ENCODE assay signal across 13 mouse cellular contexts in genomic region chr16:33940095-33940494, GRCm38 (mm10). TPM values are rescaled to one million over a fixed set of nuclear protein-coding genes. Genes with fewer than 3 reads are reported as not detected.
DNase-seq lines count a peak whose midpoint lies in the region; ATAC-seq lines count a peak whose summit lies in the region.
"Had no signal": no experiment of that assay in that cellular context is flagged by ENCODE, and none has a peak within 500 bp of the region (broad histone marks: within the 10 kb centered on the region; RNA-seq: fewer than 3 reads in every experiment).

No protein-coding gene starts in this region.

- peaks cover 72% of the 10 kb centered on the region for H3K4me1 ChIP-seq in heart, embryonic 11.5 days (ENCODE audit: control insufficient read depth, insufficient read depth, low read length)
- peaks cover 94% of the 10 kb centered on the region for H3K4me1 ChIP-seq in lung, embryonic 15.5 days
- peaks cover 83% of the 10 kb centered on the region for H3K4me1 ChIP-seq in embryonic facial prominence, embryonic 10.5 days
- peaks cover 66% of the 10 kb centered on the region for H3K4me1 ChIP-seq in stomach, embryonic 16.5 days (ENCODE audit: control insufficient read depth, insufficient read depth, low read length)
- 0 out of 2 replicates have a peak, but pooled peaks cover 2% of the 10 kb centered on the region for H3K4me1 ChIP-seq in midbrain, embryonic 11.5 days (ENCODE audit: control insufficient read depth, insufficient read depth, low read length)

- no peak overlapping the region for H3K9ac ChIP-seq in heart, embryonic 11.5 days (ENCODE audit: low read depth, low read length)
- H3K9ac ChIP-seq in lung, embryonic 15.5 days = no peak overlapping the region
- no peak overlapping the region for H3K9ac ChIP-seq in stomach, embryonic 16.5 days (ENCODE audit: low read length)
- no peak overlapping the region for H3K9ac ChIP-seq in midbrain, embryonic 11.5 days (ENCODE audit: low read length)
- H3K9ac ChIP-seq: lung, embryonic 14.5 days had no signal

- H3K27me3 ChIP-seq in heart, embryonic 11.5 days (ENCODE audit: control insufficient read depth, insufficient read depth, low read length) = no peaks in the 10 kb centered on the region
- peaks cover 15% of the 10 kb centered on the region; the same call in 1 of the 2 replicates for H3K27me3 ChIP-seq in lung, embryonic 15.5 days
- no peaks in the 10 kb centered on the region for H3K27me3 ChIP-seq in embryonic facial prominence, embryonic 10.5 days (replicated peaks; ENCODE audit: low read depth, poor library complexity, severe bottlenecking)
- H3K27me3 ChIP-seq in stomach, embryonic 16.5 days (ENCODE audit: control insufficient read depth, insufficient read depth, low read length) = no peaks in the 10 kb centered on the region
- no peaks in the 10 kb centered on the region for H3K27me3 ChIP-seq in midbrain, embryonic 11.5 days (ENCODE audit: control insufficient read depth, insufficient read depth, low read length)

- H3K4me3 ChIP-seq in heart, embryonic 11.5 days (ENCODE audit: low read depth, low read length) = no peak overlapping the region
- H3K4me3 ChIP-seq in lung, embryonic 15.5 days = no peak overlapping the region
- no peak overlapping the region for H3K4me3 ChIP-seq in embryonic facial prominence, embryonic 10.5 days
- no peak overlapping the region for H3K4me3 ChIP-seq in stomach, embryonic 16.5 days (replicated peaks; ENCODE audit: low read length)
- H3K4me3 ChIP-seq in midbrain, embryonic 11.5 days (ENCODE audit: low read depth, low read length) = no peak overlapping the region
- H3K4me3 ChIP-seq: left cerebral cortex, adult 2 months had no signal

- WGBS in heart, embryonic 11.5 days (ENCODE audit: insufficient replicate concordance) = 85% methylated on average over 5 of the region's 5 CpGs
- 58% methylated on average over 5 of the region's 5 CpGs for WGBS in lung, embryonic 15.5 days
- 78% methylated on average over 5 of the region's 5 CpGs for WGBS in embryonic facial prominence, embryonic 10.5 days
- WGBS in stomach, embryonic 16.5 days = 71% methylated on average over 5 of the region's 5 CpGs
- 82% methylated on average over 5 of the region's 5 CpGs for WGBS in midbrain, embryonic 11.5 days

- no peak for DNase-seq in heart, postnatal 14 days
- DNase-seq in lung, postnatal 36 days = no peak
- no peak for DNase-seq in embryonic facial prominence, embryonic 10.5 days (ENCODE audit: low spot score)
- no peak for DNase-seq in midbrain, embryonic 11.5 days (ENCODE audit: low spot score, missing footprints)
- no peak for DNase-seq in right cerebral cortex, postnatal 10 days (ENCODE audit: low spot score in 2 of 2)
- DNase-seq: adrenal gland, postnatal 14 days; liver; thymus, adult 18-20 months had no signal

- H3K4me2 ChIP-seq in heart, embryonic 11.5 days = no peak overlapping the region
- H3K4me2 ChIP-seq in lung, embryonic 15.5 days = no peak overlapping the region
- no peak overlapping the region for H3K4me2 ChIP-seq in stomach, embryonic 16.5 days (ENCODE audit: low read depth, low read length)
- H3K4me2 ChIP-seq in midbrain, embryonic 11.5 days = no peak overlapping the region
- H3K4me2 ChIP-seq: lung, embryonic 14.5 days had no signal

- ATAC-seq in heart, embryonic 11.5 days (replicated peaks; ENCODE audit: insufficient number of reproducible peaks, low FRiP score, low TSS enrichment) = no peak
- ATAC-seq in lung, embryonic 15.5 days (ENCODE audit: borderline replicate concordance, extremely low read depth, low FRiP score, low TSS enrichment) = no peak
- ATAC-seq in stomach, embryonic 16.5 days (ENCODE audit: insufficient read depth, low FRiP score) = no peak
- no peak for ATAC-seq in midbrain, embryonic 11.5 days (ENCODE audit: low FRiP score)

- H3K27ac ChIP-seq in heart, embryonic 11.5 days (ENCODE audit: low read depth, low read length) = 0 out of 2 replicates have a peak overlapping the region, but pooled peaks have one; percentile 78
- H3K27ac ChIP-seq in lung, embryonic 15.5 days = peak overlapping the region; percentile 26; the same call in 1 of the 2 replicates
- peak overlapping the region; percentile 48 for H3K27ac ChIP-seq in embryonic facial prominence, embryonic 10.5 days (replicated peaks)
- H3K27ac ChIP-seq in stomach, embryonic 16.5 days (ENCODE audit: low read length) = peak overlapping the region; percentile 22
- no peak overlapping the region for H3K27ac ChIP-seq in midbrain, embryonic 11.5 days (ENCODE audit: low read depth, low read length)
- H3K27ac ChIP-seq: left cerebral cortex, adult 2 months had no signal

- intact Hi-C loops in heart, postnatal 14 days (cut with DNase I) = no loop called here

- H3K36me3 ChIP-seq in heart, embryonic 11.5 days (ENCODE audit: control insufficient read depth, insufficient read depth, low read length) = no peaks in the 10 kb centered on the region
- H3K36me3 ChIP-seq in lung, embryonic 15.5 days = no peaks in the 10 kb centered on the region
- H3K36me3 ChIP-seq in embryonic facial prominence, embryonic 10.5 days (replicated peaks) = peaks cover 30% of the 10 kb centered on the region
- H3K36me3 ChIP-seq in stomach, embryonic 16.5 days (ENCODE audit: control insufficient read depth, insufficient read depth, low read length) = no peaks in the 10 kb centered on the region
- no peaks in the 10 kb centered on the region for H3K36me3 ChIP-seq in midbrain, embryonic 11.5 days (ENCODE audit: control insufficient read depth, insufficient read depth, low read length)

- no peaks in the 10 kb centered on the region for H3K9me3 ChIP-seq in heart, embryonic 11.5 days (replicated peaks; ENCODE audit: control insufficient read depth, low read length)
- H3K9me3 ChIP-seq in lung, embryonic 15.5 days = no peaks in the 10 kb centered on the region
- no peaks in the 10 kb centered on the region for H3K9me3 ChIP-seq in embryonic facial prominence, embryonic 10.5 days
- no peaks in the 10 kb centered on the region for H3K9me3 ChIP-seq in stomach, embryonic 16.5 days (replicated peaks; ENCODE audit: control insufficient read depth, low read length)
- H3K9me3 ChIP-seq in midbrain, embryonic 11.5 days (ENCODE audit: control insufficient read depth, low read length) = no peaks in the 10 kb centered on the region

RNA-seq across cellular contexts. Expression of gene Umps, which starts 26.7 kb away (rescaled TPM):
- polyA plus RNA-seq in heart, embryonic 11.5 days (2014; fragmentation: Nextera tagmentation; extraction: Ambion mirVana) = 43.0 and 43.9 TPM in 2 replicates
- total RNA-seq in heart, postnatal 14 days (2021) = 1 to 10 TPM; 9.2 TPM
- polyA plus RNA-seq in lung, embryonic 15.5 days (2015; fragmentation: Nextera tagmentation; extraction: Ambion mirVana) = 56.0 and 58.9 TPM in 2 replicates
- polyA plus RNA-seq in embryonic facial prominence, embryonic 10.5 days (2016; fragmentation: Nextera tagmentation; extraction: Ambion mirVana) = 105 and 106 TPM in 2 replicates
- polyA plus RNA-seq in stomach, embryonic 16.5 days (2015; fragmentation: Nextera tagmentation; extraction: Ambion mirVana) = 53.5 and 54.5 TPM in 2 replicates
- polyA plus RNA-seq in midbrain, embryonic 11.5 days (2014; fragmentation: Nextera tagmentation; extraction: Ambion mirVana) = 70.8 and 72.9 TPM in 2 replicates
